Mouse (Mus musculus): Measurements from ENCODE around the gene Itgae. TPM values are rescaled to one million over a fixed set of nuclear protein-coding genes. Genes with fewer than 3 reads are reported as not detected.

The Itgae gene
- polyA plus RNA-seq, 1 experiment from 2014 or later: 0.14 TPM

- WGBS: 89% methylated on average over 4 of the region's 4 CpGs
Measured at GRCm38 (mm10) chr11:73076733-73077132, 13.7 kb upstream of the Itgae start.

GRCm38 (mm10) chr11:73077211-73077720 lies 13.1 kb upstream of the Itgae start:
- H3K9ac ChIP-seq: no peak overlapping the region
- no peak overlapping the region for H3K4me2 ChIP-seq
- peaks cover 92% of the 10 kb centered on the region for H3K36me3 ChIP-seq
- no peak for ATAC-seq (ENCODE audit: low read depth)
- H3K27me3 ChIP-seq: no peaks in the 10 kb centered on the region
- H3K27ac ChIP-seq (replicated peaks): no peak overlapping the region
- H3K4me3 ChIP-seq: no peak overlapping the region
- no peaks in the 10 kb centered on the region for H3K4me1 ChIP-seq (replicated peaks)
- H3K9me3 ChIP-seq: no peaks in the 10 kb centered on the region
- WGBS: 88% methylated on average over 6 of the region's 6 CpGs

More at GRCm38 (mm10) chr11:73076733-73077132, 13.7 kb upstream of the Itgae start:
- H3K4me3 ChIP-seq: no peak overlapping the region
- no peaks in the 10 kb centered on the region for H3K4me1 ChIP-seq (replicated peaks)
- H3K27ac ChIP-seq (replicated peaks): no peak overlapping the region
- no peak overlapping the region for H3K4me2 ChIP-seq
- H3K27me3 ChIP-seq: no peaks in the 10 kb centered on the region
- H3K9ac ChIP-seq: no peak overlapping the region
- no peaks in the 10 kb centered on the region for H3K9me3 ChIP-seq
- ATAC-seq (ENCODE audit: low read depth): no peak
- peaks cover 89% of the 10 kb centered on the region for H3K36me3 ChIP-seq

- no peak for ATAC-seq (ENCODE audit: low read depth)
Measured at GRCm38 (mm10) chr11:73078615-73079014, 11.8 kb upstream of the Itgae start.

GRCm38 (mm10) chr11:73080306-73080705 lies 10.1 kb upstream of the Itgae start:
- H3K9me3 ChIP-seq: no peaks in the 10 kb centered on the region
- H3K36me3 ChIP-seq: peaks cover 78% of the 10 kb centered on the region
- H3K4me2 ChIP-seq: no peak overlapping the region
- no peak overlapping the region for H3K4me3 ChIP-seq
- no peak overlapping the region for H3K27ac ChIP-seq (replicated peaks)
- H3K9ac ChIP-seq: no peak overlapping the region
- 98% methylated on average over 3 of the region's 3 CpGs for WGBS
- H3K27me3 ChIP-seq: no peaks in the 10 kb centered on the region
- ATAC-seq (ENCODE audit: low read depth): no peak
- no peaks in the 10 kb centered on the region for H3K4me1 ChIP-seq (replicated peaks)

More at GRCm38 (mm10) chr11:73078615-73079014, 11.8 kb upstream of the Itgae start:
- WGBS: 96% methylated on average over 8 of the region's 8 CpGs
- Histone ChIP-seq H3K27ac (replicated peaks) (no peak overlapping the region), H3K27me3 (no peaks in the 10 kb centered on the region), H3K4me2 (no peak overlapping the region), H3K9ac (no peak overlapping the region), H3K36me3 (peaks cover 88% of the 10 kb centered on the region), H3K4me3 (no peak overlapping the region), H3K4me1 (replicated peaks) (no peaks in the 10 kb centered on the region), H3K9me3 (no peaks in the 10 kb centered on the region)

GRCm38 (mm10) chr11:73084303-73084702 lies 6.1 kb upstream of the Itgae start:
- H3K9ac ChIP-seq: no peak overlapping the region
- H3K4me2 ChIP-seq: no peak overlapping the region
- H3K27ac ChIP-seq (replicated peaks): no peak overlapping the region
- no peaks in the 10 kb centered on the region for H3K9me3 ChIP-seq
- no peaks in the 10 kb centered on the region for H3K27me3 ChIP-seq
- H3K36me3 ChIP-seq: peaks cover 41% of the 10 kb centered on the region
- 81% methylated on average over 6 of the region's 6 CpGs for WGBS
- ATAC-seq (ENCODE audit: low read depth): no peak
- no peaks in the 10 kb centered on the region for H3K4me1 ChIP-seq (replicated peaks)
- H3K4me3 ChIP-seq: no peak overlapping the region

GRCm38 (mm10) chr11:73084804-73085231 lies 5.6 kb upstream of the Itgae start:
- no peak for ATAC-seq (ENCODE audit: low read depth)
- Histone ChIP-seq H3K4me2 (no peak overlapping the region), H3K27ac (replicated peaks) (0 out of 2 replicates have a peak overlapping the region, but pooled peaks have one; percentile 4), H3K4me3 (no peak overlapping the region), H3K9me3 (no peaks in the 10 kb centered on the region), H3K36me3 (peaks cover 37% of the 10 kb centered on the region), H3K9ac (no peak overlapping the region), H3K4me1 (replicated peaks) (no peaks in the 10 kb centered on the region), H3K27me3 (no peaks in the 10 kb centered on the region)
- WGBS: 70% methylated on average over 10 of the region's 10 CpGs

DNA sequence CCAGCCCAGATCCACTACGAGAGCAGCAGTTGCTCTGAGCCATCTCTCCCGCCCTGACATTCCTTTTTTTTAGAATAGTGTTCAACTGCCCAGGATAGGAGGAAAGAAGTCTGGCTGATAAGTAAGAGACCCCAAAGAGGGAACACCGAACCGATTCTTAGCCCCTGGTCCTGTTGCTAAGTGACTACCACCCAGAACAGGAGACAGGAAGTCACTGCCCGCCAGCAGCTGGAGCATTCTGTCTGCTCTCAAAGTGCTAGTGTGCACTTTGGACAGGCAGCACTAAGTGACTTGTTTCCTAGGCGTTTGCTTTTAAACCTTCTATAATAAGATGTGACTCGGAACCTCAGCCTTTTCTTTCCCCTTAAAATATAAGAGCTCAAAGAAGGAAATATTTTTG lies 5.0 kb upstream of the Itgae start:
- Histone ChIP-seq H3K27ac (replicated peaks) (0 out of 2 replicates have a peak overlapping the region, but pooled peaks have one; percentile 4), H3K27me3 (no peaks in the 10 kb centered on the region), H3K9me3 (no peaks in the 10 kb centered on the region), H3K9ac (no peak overlapping the region), H3K36me3 (peaks cover 35% of the 10 kb centered on the region), H3K4me2 (no peak overlapping the region), H3K4me1 (replicated peaks) (no peaks in the 10 kb centered on the region), H3K4me3 (no peak overlapping the region)
- ATAC-seq (ENCODE audit: low read depth): no peak
- WGBS: 83% methylated on average over 7 of the region's 7 CpGs

GRCm38 (mm10) chr11:73087700-73088480 lies 2.5 kb upstream of the Itgae start:
- 68% methylated on average over 6 of the region's 6 CpGs for WGBS
- H3K4me1 ChIP-seq (replicated peaks): no peaks in the 10 kb centered on the region

DNA sequence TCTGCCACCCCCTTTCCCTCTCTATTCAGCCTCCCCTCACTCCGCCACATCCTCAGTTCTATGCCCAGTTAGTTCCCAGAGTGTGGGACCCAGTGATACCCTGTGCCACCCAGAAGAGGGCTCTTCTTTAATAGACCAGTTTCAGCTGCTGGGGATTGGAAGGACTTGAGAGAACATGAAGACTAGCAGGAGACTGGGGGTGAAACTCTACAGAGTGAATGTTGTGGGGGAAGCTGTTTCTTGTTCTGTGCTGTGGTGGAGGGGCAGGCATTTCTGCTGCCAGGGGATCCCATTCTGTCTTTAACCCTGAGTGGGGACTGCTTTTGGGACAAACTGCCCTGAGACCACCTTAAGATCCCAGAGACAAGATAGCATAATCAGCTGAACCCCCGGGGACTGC lies 443 bp downstream of the Itgae start:
- ATAC-seq (ENCODE audit: low read depth): no peak
- H3K4me3 ChIP-seq: no peak overlapping the region
- WGBS: 88% methylated on average over 2 of the region's 2 CpGs

More at GRCm38 (mm10) chr11:73087700-73088480, 2.5 kb upstream of the Itgae start:
- no peak overlapping the region for H3K4me2 ChIP-seq
- no peak overlapping the region for H3K9ac ChIP-seq
- no peaks in the 10 kb centered on the region for H3K9me3 ChIP-seq
- H3K36me3 ChIP-seq: peaks cover 10% of the 10 kb centered on the region
- ATAC-seq (ENCODE audit: low read depth): no peak
- H3K27ac ChIP-seq (replicated peaks): no peak overlapping the region
- H3K27me3 ChIP-seq: no peaks in the 10 kb centered on the region
- no peak overlapping the region for H3K4me3 ChIP-seq

GRCm38 (mm10) chr11:73092057-73092456 lies 1.7 kb downstream of the Itgae start:
- Histone ChIP-seq H3K36me3 (no peaks in the 10 kb centered on the region), H3K4me1 (replicated peaks) (no peaks in the 10 kb centered on the region), H3K9ac (no peak overlapping the region), H3K4me2 (no peak overlapping the region), H3K27me3 (no peaks in the 10 kb centered on the region), H3K4me3 (no peak overlapping the region), H3K9me3 (no peaks in the 10 kb centered on the region), H3K27ac (replicated peaks) (no peak overlapping the region)
- ATAC-seq (ENCODE audit: low read depth): no peak
- 82% methylated on average over 4 of the region's 4 CpGs for WGBS

More for the DNA sequence above, 443 bp downstream of the Itgae start:
- Histone ChIP-seq H3K27ac (replicated peaks) (no peak overlapping the region), H3K9ac (no peak overlapping the region), H3K4me2 (no peak overlapping the region), H3K9me3 (no peaks in the 10 kb centered on the region), H3K27me3 (no peaks in the 10 kb centered on the region), H3K4me1 (replicated peaks) (no peaks in the 10 kb centered on the region), H3K36me3 (no peaks in the 10 kb centered on the region)

- no peak overlapping the region for H3K9ac ChIP-seq
- H3K4me3 ChIP-seq: no peak overlapping the region
- no peaks in the 10 kb centered on the region for H3K9me3 ChIP-seq
- no peaks in the 10 kb centered on the region for H3K27me3 ChIP-seq
- no peak overlapping the region for H3K4me2 ChIP-seq
- H3K36me3 ChIP-seq: no peaks in the 10 kb centered on the region
- WGBS: 86% methylated on average over 7 of the region's 7 CpGs
- no peak for ATAC-seq (ENCODE audit: low read depth)
- H3K4me1 ChIP-seq (replicated peaks): no peaks in the 10 kb centered on the region
- H3K27ac ChIP-seq (replicated peaks): no peak overlapping the region
Measured at GRCm38 (mm10) chr11:73092877-73093276, 2.5 kb downstream of the Itgae start.

- no peaks in the 10 kb centered on the region for H3K27me3 ChIP-seq
- H3K9me3 ChIP-seq: no peaks in the 10 kb centered on the region
- no peak overlapping the region for H3K27ac ChIP-seq (replicated peaks)
- ATAC-seq (ENCODE audit: low read depth): no peak
- WGBS: 77% methylated on average over 11 of the region's 11 CpGs
- no peak overlapping the region for H3K4me2 ChIP-seq
- no peaks in the 10 kb centered on the region for H3K36me3 ChIP-seq
- H3K9ac ChIP-seq: no peak overlapping the region
- H3K4me3 ChIP-seq: no peak overlapping the region
- H3K4me1 ChIP-seq (replicated peaks): no peaks in the 10 kb centered on the region
Measured at GRCm38 (mm10) chr11:73094231-73094995, 4.0 kb downstream of the Itgae start.
